Mouse (Mus musculus) left cerebral cortex, postnatal 25 days (tissue): ENCODE results near the gene Gm13290. TPM values are rescaled to one million over a fixed set of nuclear protein-coding genes. Genes with fewer than 3 reads are reported as not detected.
A peak's percentile ranks its signal among the peaks of the same experiment; 100 is the strongest.
"Not testable (repeated sequence)": the region's sequence is repeated elsewhere in the genome, so short reads cannot be mapped to it uniquely, and the experiment has no call there.

Experiments
- DNase-seq, 2 experiments: peaks; one replicate each; pipeline ENCODE4 v3.0.0; 2022; ENCODE audit warnings: low spot score in 2 of 2, mixed read lengths in 1 of 2
- intact Hi-C: fragments of 180-260 bp; cut with DNase I; formaldehyde crosslinking; loops from one replicate; pipeline ENCODE4 v1.15.1; 2025
- total RNA-seq, 2 experiments: library from RNA; stranded (reverse); gene quantifications; 2 replicates each; pipeline ENCODE4 v1.2.3; 2021

Gm13290 gene
- total RNA-seq, 2 experiments from 2014 or later = not detected

GRCm38 (mm10) chr4:88779550-88779949, 5.9 kb downstream of the Gm13290 start, which contains the start of gene Gm13272:
Gm13272 (plus strand) TSS chr4:88779850.
- DNase-seq, intact Hi-C loops: not testable (repeated sequence)

DNA sequence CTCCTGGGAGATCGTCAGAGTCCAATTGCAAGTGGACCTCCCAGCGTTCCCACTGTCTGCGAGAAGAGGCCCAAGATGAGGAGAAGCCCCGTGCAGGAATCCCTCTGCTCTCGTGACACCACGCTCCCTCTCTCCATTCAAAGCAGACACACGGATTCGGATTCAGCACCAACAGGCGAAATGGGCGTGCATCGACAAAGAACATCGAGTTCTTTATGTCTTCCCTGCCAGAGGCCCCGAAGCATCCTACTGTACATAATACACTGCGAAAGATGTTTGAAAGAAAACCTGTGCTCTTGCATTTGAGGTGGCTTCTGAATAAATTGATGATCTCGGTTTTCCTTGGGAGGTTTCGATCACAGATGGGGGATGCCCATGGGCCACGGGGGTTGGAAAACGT, 6.7 kb downstream of the Gm13290 start:
- intact Hi-C loops, DNase-seq: not testable (repeated sequence)

- intact Hi-C loops = not testable (repeated sequence)
Measured at GRCm38 (mm10) chr4:88781831-88782230, 8.2 kb downstream of the Gm13290 start, which contains the start of gene Ifnz. Ifnz (plus strand) TSS chr4:88782131.

GRCm38 (mm10) chr4:88782335-88782734, 8.7 kb downstream of the Gm13290 start:
- intact Hi-C loops, DNase-seq: not testable (repeated sequence)

More at GRCm38 (mm10) chr4:88781831-88782230, 8.2 kb downstream of the Gm13290 start, which contains the start of gene Ifnz:
- DNase-seq = not testable (repeated sequence)

GRCm38 (mm10) chr4:88785409-88785808, 11.8 kb downstream of the Gm13290 start, which contains the start of gene Gm13276:
Gm13276 (plus strand) TSS chr4:88785709.
- DNase-seq, intact Hi-C loops: not testable (repeated sequence)

- DNase-seq = peak; percentile 56 to 76
- intact Hi-C loops = not testable (repeated sequence)
Measured at GRCm38 (mm10) chr4:88788402-88788801, 14.8 kb downstream of the Gm13290 start, which contains the start of gene Gm13277. Gm13277 (plus strand) TSS chr4:88788632.

- DNase-seq, intact Hi-C loops: not testable (repeated sequence)
Measured at GRCm38 (mm10) chr4:88791250-88791649, 17.6 kb downstream of the Gm13290 start, which contains the start of gene Gm13278. Gm13278 (plus strand) TSS chr4:88791550.

DNA sequence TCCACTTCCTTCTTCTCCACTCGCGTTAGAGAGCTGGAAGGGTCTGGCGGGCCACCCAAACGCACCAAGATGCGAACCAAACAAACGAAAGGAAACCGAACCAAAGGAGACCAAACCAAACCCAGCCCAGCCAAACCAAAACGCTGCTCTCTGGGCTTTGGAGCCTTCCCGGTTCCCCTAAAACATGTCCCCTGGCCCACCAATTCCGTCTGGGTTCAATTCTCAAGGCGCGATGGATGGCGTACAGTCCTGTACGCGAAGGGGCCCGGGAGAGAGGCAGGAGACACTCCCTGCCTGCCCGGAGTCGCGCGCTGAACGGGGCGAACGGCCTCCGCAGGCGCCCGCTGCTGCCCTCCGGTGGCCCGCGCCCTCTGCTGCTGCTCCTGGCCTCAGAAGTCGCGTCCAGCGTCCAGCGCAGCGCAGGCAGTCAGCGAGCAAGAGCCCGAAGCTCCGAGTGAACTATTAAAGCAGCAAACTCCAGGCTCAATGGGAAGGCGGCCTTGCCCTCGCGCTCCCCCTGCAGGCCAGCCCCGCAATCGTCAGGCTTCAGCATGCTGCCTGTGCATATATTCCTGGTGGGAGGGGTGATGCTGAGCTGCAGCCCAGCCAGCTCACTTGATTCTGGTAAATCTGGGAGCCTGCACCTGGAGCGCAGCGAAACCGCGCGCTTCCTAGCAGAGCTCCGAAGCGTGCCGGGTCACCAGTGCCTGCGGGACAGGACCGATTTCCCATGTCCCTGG, 20.5 kb downstream of the Gm13290 start, which contains the start of gene Gm13275:
TSS of gene Gm13275 (plus strand) at position 552 of the 740 bp plus-strand sequence.
- intact Hi-C loops = not testable (repeated sequence)
- peak; percentile 32 to 41 for DNase-seq

- intact Hi-C loops, DNase-seq: not testable (repeated sequence)
Measured at GRCm38 (mm10) chr4:88797097-88797496, 23.5 kb downstream of the Gm13290 start, which contains the start of gene Gm13279. Gm13279 (plus strand) TSS chr4:88797397.

- not testable (repeated sequence) for DNase-seq
Measured at GRCm38 (mm10) chr4:88799365-88799764, 25.7 kb downstream of the Gm13290 start, which contains the start of gene Gm13285. Gm13285 (plus strand) TSS chr4:88799665.

GRCm38 (mm10) chr4:88802954-88803353, 29.3 kb downstream of the Gm13290 start, which contains the start of gene Gm13287:
Gm13287 (plus strand) TSS chr4:88803254.
- intact Hi-C loops = not testable (repeated sequence)

More at GRCm38 (mm10) chr4:88799365-88799764, 25.7 kb downstream of the Gm13290 start, which contains the start of gene Gm13285:
- intact Hi-C loops = not testable (repeated sequence)

GRCm38 (mm10) chr4:88805231-88805630, 31.6 kb downstream of the Gm13290 start, which contains the start of gene Gm13288:
Gm13288 (plus strand) TSS chr4:88805531.
- DNase-seq, intact Hi-C loops: not testable (repeated sequence)

More at GRCm38 (mm10) chr4:88802954-88803353, 29.3 kb downstream of the Gm13290 start, which contains the start of gene Gm13287:
- not testable (repeated sequence) for DNase-seq

- intact Hi-C loops, DNase-seq: not testable (repeated sequence)
Measured at GRCm38 (mm10) chr4:88805761-88806160, 32.1 kb downstream of the Gm13290 start.

DNA sequence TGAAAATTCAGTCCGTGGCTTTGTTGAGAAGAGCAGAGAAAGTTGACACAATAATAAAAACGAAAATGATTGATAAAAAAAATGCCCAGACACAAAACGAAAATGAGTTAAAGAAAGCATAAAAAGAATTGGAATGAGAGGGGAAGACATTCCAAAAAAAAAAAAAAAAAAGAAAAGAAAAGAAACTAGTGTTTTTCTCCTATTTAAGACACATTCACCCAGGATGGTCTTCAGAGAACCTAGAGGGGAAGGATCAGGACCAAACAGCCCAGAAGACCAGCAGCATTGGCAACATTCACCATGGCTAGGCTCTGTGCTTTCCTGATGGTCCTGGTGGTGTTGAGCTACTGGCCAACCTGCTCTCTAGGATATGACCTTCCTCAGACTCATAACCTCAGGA, 42.3 kb downstream of the Gm13290 start, which contains the start of gene Ifna7:
TSS of gene Ifna7 (plus strand) at position 301 of the 400 bp plus-strand sequence.
- DNase-seq = no peak
- intact Hi-C loops = no loop called here

GRCm38 (mm10) chr4:88819659-88820058, 46.0 kb downstream of the Gm13290 start, which contains the start of gene Ifna11:
Ifna11 (plus strand) TSS chr4:88819959.
- intact Hi-C loops = no loop called here
- DNase-seq = no peak

DNA sequence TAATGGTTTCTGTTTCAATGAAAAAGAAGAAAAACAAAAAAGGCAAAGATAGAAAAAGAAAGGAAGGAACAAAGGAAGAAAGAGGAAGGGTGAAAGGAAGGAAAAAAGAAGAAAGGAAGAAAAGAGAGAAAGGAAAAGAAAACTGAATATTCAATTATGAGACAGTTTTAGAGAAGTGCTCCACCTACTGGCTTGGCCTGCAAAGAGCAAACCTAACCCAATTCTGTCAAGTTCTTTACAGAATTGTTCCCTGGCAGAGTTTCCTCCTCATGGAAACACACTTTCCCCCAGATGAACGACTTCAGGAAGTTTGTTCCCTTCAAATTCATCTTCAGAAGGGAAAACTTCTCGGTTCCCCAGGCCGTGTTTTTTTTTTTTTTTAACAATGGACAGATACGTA, 49.4 kb downstream of the Gm13290 start:
- peak in 1 of 2 experiments; percentile 19 for DNase-seq
- intact Hi-C loops = no loop called here
